Mouse (Mus musculus): ENCODE measurements around the gene Gnpat.

The Gnpat gene

DNA sequence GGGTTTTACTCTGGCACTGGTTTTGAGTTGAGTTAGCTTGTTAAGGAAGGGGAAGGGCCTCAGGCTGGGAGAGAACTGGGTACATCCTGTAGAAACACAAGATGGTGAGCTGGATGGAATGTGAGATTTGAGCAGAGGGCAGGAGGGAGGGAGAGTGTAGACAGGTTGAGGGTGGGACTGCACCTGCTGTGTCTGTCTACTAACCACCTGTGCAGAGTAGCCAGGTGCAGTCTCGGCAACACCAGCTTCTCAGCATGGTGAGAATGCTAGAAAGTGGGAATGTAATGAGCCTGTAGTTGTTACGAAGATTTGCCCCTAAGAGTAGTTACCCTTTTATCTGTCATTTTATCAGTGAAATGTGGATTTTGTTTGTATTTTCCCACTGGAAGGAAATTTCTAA lies 42.6 kb downstream of the Gnpat start:
- DNase-seq (ENCODE audit: low spot score): no peak

DNA sequence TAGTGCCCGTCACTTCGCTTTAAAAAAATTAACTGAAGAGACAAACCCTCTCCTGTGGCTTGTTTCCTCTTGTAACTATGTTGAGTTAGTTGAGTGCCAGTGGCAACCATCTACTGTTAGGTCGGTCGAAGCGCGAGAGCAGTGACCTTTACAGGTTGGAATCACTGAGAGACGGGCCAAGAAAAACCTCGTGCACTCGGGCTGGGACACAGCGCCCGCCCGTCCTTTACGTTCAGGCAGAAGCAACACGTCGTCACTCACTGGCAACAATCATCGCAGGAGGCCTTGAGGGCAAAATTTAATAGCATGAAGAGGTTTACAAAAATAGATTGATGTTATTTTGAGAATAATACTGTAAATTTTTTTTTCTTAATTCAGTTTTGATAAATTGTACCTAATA lies 47.1 kb downstream of the Gnpat start:
- no peak for DNase-seq (ENCODE audit: low spot score)

DNA sequence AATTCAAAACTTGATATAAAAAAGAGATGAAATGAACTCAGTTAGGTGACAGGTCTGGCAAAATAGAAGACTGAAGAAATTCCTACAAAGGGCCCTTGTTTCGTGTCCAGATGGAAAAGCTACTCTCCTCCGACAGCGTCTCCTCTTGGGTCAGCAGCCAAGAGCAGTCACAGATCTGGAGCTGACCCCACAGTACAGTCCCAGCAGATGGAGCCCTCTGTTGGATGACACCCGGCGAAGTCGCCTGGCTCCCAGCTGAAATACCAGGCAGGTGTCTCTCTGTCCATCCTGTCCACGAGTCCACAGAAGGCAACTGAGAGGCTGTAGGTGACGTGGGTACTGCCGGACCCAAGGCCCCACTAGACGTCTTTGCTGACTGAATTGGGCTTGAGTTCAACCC lies 47.5 kb downstream of the Gnpat start:
- no peak for DNase-seq (ENCODE audit: low spot score)

DNA sequence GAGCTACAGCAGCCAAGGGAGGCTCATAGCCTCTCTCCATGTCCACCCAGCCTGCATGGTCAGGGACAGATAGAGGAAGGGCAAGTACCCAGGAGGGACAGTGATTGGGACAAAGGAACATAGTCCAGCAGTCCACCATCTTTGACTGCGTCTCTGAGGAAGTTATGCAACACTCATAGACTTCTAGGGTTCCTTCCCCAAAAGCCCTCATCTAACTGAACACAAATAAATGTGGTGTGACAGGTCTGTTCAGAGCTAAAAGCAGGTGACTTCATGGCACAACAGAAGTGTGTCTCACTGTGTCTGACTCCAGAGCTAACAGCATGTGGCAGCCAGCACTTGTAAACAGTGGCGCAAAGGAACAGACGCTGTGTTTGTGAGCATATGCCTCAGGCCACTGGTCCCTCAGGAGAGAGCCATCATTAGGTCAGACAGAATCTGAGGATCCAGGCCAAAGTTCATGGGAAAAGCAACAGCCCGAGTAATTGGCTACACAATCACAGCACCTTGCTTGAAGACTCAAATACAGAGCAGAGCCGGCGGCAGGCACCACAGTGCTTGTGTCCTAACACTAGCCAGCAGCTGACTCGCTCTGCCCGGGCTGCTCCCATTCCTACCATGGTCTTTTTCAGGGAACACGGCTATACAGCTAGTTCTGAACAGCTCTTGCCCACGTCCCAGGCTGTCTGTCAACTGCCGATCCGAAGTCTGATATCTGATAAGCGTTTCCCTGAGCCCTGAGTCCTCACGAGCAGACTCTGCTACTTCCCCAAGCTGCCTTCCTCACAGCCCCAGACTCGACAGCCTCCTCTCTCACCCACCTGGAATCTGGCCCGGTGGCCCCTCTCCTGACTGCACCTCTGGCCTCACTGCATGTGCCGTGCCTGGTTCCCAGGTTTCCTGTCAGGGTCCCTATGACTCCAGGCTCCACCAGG lies 49.4 kb downstream of the Gnpat start:
- DNase-seq (ENCODE audit: low spot score): no peak

DNA sequence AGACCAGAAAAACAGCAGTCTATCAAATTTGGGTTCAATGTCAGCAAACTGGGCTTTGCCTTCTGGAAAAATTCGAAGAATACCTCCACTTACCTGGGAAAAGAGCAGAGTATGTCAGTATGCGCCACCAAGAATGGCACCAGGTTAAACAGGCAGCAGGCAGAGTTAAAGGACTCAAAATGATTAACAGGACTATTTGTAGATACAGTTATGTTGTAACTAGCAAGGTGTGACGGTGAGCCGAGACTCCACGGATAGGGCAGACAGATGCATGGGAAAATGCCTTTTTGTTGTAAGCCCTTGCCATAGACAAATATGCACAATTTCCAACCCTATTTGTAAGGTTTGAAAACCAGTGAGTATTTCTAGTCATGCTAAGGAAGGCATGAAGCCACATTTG lies 51.2 kb downstream of the Gnpat start:
- no peak for DNase-seq (ENCODE audit: low spot score)

DNA sequence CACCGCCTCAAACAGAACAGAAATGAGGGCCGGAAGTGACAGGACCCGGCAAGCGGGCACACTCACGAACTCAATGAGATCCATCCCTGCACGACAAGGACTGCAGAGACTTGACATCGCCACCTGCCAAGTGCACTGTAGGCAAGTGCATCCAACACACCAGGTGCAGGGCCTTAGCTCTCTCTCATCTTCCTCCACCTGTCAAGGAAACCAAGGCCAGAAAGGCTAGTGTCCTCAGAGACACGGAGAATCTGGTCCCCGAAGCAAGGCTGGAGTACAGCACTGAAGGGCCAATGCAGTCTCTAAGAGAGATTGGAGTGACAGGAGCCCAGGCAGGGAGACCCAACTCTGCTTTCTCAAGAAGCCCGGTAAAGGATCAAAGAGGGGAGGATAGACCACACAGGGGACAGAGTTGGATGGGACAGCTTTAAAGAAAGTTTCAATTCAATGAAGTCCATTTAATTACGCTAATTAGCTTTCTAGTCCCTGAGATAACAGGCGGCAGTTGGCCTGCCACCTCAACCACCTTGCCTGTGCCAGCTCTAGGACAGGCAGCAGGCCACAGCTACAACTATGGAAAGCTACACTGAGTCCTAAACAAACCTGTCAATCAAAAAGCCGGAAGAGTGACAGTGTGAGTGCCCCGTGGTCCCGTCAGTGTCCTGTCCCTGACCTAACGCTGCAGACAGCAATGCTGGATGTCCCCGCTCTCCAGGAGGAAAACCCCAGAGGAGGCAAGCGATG lies 55.1 kb downstream of the Gnpat start:
- DNase-seq (ENCODE audit: low spot score): no peak

DNA sequence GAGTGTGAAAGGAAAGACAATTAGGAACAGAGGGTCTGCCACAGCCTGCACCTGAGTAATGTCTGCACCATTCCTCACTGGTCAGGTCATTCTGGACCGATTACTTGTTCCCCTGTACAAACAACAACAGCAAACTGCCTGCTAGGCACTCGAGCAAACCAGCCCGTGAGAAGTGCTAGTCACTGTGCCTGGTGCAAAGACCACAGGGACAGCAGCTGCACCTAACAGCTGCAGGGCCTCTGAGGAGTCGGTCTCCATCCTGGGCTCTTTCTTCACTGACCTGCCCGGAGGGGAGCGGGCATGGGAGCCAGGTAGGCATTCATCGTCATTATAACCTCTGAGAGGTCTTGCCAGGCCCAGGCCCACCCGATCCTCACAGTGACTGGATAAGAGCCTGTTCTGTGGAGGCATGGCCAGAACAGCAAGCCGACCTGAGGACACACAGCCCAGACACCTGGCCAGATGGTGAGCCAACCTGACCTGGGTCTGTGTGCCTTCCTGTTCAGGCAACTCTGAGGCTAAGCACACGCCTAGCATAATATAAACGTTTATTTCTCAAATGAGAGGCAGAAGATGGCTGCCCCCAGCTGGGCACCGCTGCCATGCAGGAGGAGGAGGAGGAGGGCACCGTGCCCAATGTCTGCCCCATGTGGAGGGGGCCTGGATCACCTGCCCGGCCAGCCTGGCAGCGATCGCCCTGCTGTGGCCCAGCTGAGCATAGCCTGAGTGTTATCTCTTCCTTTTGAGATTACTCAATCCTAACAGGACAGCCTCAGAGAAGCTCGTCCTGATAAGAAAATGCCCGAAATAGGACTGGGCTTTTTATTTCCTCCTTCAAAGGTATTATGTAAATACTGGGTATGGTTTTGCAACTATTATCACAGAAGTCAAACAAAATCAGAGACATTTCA lies 58.8 kb downstream of the Gnpat start:
- DNase-seq (ENCODE audit: low spot score): no peak

DNA sequence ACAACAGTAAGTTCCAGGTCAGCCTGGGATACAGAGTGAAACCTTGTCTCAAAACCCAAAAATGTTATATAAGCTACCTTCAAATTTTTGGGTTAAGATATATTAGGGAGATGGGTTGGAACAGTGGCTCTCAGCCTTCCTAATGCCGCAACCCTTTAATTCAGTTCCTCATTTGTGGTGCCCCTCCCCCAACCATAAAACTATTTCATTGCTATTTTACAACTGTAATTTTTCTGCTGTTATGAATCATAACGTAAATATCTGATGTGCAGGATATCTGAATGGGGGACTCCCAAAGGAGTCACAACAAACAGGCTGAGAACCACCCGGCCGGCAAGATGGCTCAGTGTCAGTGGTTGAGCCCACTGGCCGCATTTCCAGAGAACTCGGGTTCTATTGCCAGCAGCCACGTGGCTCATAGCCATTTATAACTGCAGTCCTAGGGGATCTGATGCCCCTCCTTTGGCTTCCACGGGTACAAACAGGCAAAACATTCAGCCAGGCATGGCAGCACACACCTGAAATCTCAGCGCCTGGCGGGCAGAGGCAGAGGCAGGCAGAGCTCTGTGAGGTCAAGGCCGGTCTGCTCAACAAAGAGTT lies 59.8 kb downstream of the Gnpat start:
- no peak for DNase-seq (ENCODE audit: low spot score)

DNA sequence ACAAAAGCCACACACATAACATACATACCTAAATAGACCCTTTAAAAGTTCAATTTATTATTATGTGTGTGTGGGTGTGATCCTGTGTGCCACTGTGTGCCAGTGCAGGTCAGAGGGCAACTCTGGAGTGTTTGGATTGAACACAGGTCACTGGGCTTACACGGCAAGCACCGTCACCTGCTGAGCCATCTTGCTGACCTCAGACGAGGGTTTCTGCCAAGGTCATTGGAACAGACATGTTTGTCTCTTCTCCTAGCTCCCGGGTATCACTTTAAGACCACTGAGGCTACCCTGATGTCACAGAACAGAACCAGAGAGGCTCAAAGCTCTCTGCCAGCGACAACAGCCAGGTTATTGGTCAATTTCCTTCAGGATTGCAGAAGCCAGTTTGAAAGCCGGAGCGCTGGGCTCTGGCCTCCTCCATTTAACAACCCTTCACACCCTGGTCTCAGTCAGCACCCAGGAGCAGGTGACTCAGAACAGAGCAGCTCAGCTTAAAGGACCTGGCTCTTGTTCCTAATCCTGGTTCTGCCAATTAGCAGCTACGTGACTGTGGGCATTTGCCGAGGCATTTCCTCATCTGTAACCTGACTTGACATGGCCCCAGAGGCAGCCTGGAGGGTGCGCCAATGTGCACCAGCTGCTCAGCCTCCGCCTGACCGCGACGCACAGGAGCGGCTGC lies 61.3 kb downstream of the Gnpat start:
- DNase-seq (ENCODE audit: low spot score): no peak

DNA sequence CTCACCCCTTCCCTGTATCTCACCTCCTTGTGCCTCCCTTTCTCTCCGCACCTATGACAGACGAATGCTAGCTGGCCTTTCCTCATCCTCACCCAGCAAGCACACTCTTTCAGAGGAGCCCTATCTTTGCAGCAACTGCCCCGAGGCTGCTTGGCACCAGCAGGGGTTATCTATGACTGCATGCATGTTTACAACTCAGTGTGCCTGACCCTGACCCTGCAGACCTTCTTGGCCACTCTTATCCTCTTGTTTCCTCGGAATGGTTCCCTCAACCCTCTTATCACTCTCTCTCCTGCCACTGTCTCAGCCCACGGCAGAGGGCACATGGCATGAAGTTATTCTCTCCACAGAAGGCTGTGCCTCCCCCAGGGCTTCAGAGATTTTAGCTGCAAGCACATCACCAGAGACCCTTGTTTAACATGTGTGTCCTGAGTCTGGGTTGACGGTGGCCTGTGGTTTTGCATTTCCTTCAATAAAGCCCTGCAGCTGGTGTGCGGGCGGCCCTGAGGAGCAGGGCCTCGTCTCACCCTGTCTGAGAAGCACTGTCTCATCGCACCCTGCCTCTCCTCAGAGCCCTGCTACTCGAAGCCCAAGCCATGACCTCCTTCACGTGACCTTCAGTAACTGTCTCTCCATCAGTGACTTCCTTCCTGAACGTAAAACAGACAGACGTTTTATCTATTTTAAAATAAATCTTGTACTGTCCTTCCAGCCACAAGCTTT lies 62.9 kb downstream of the Gnpat start:
- no peak for DNase-seq (ENCODE audit: low spot score)

DNA sequence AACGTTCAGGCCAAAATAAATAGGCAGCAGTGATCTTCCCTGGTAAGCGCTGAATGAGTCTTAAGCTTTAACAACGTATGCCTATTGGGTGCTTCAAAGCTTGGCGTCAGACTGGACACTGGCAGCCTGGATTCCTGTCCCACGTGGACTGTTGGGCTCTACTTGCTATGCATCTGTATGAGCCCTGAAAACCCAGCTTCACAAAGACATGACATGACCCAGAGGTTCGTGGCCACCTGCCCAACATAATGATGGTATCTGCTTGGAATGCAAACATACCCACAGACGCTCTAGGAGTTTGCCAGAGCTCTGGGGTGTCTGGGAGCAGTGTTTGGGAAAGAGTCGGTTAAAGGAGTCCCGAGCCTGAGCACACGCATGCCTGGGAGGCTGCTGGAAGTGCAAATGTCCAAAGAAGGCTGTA lies 63.5 kb downstream of the Gnpat start:
- peak; percentile 52 for DNase-seq (ENCODE audit: low spot score)

DNA sequence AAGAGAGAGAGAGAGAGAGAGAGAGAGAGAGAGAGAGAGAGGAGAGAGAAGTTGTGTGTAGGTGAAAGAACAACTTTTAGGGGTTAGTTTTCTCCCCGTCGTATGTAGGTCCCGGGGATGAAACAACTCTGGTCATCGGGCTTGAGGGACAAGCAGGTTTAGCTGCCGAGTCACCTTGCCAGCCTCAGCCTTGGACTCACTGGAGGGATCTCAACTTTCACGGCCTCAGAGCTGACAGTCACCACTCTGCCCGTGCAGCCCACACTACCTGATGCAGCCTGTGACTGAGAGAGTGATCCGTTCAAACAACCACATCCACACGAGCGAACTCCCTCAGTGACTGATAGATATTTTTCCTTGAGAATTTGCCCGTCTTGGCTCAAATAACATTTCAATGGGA lies 66.2 kb downstream of the Gnpat start:
- no peak for DNase-seq (ENCODE audit: low spot score)

DNA sequence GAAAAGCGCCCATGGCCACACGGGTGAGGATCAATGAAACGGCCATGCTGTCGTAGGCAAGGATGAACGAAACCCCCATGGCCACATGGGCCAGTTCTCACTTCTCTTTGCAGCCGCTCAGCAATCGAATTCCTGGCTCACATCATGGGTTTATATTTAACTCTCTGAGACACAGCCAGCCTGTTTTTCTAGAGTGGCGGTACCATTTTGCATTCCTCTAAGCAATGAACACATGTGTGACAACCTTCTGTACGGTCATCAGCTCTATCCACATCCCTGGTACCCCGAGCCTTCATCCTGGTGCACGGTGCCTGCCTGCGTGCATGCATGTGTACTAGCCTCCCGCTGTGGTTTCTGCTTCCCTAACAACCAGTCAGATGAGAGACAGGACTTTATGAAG lies 67.3 kb downstream of the Gnpat start:
- DNase-seq (ENCODE audit: low spot score): no peak

DNA sequence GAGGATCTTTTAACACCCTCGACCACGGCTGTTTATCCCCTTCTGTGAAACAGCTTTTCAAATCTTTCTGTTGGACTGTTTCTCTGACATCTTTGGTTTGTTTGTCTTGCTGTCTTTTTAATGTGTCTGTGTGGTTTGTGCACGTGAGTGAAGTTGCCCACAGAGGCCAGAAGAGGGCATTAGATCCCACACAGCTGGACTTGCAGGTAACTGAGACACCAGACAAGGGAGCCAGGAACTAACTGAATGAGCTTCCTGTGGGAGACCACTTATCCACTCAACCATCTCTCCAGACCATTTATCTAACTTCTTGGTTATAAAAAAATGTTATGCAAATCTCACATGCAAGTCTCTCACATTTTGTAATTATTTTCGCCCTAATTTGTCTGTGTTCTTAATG lies 67.8 kb downstream of the Gnpat start:
- DNase-seq (ENCODE audit: low spot score): no peak

DNA sequence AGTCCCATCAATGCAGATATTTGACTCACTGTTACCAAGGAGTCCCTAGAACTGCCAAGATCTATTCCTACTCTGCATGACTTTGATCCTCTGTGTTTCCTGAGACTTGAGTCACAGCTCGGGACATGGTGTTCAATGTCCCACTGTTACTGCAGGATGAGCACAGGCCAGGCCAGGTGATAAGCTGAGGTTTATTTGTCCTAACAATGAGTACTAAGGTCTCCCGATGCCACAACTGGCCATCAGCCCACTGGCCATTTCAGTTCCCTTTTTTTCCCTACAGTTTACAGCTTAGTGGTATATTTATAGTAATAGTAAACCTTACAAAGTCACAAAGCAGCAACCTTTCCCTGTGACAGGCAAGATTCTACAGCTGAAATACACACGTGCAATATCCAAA lies 69.6 kb downstream of the Gnpat start:
- no peak for DNase-seq (ENCODE audit: low spot score)

DNA sequence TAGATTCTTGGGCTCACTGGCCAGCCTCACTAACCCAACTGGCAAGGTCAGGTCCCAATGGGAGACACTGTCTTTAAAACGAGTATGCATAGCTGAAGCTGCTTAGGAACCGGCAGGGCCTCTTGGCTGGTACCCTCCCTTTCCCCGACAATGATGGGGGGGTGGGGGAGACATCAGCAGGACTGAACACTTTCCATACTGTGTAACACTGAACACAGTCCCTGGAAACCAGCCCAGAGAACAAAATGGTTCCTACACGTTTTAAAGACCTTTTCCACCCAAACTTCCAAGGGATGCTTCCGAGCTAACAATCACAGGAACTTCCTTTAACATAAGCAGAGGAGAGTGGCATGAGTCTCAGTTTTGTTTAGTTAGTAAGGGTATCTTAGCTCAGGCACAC lies 72.3 kb downstream of the Gnpat start:
- DNase-seq (ENCODE audit: low spot score): no peak

DNA sequence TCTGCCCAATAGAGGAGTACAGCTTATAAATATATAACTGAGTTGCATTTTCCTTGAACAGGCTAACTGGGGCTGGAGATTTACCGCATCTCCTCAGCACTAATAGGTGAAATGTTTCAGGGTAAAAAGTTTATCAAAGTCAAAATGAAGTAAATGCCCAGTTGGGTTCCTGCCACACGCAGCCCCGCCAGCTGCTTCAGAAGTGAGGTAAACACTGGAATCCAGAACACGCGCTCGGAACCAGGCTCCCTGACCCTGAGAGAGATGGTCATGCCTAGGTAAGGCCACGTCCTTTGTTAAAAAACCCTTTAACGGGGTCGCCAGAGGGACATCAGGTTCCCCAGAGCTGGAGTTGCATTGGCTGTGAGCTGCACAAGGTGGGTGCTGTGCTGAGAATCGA lies 73.9 kb downstream of the Gnpat start:
- no peak for DNase-seq (ENCODE audit: low spot score)

DNA sequence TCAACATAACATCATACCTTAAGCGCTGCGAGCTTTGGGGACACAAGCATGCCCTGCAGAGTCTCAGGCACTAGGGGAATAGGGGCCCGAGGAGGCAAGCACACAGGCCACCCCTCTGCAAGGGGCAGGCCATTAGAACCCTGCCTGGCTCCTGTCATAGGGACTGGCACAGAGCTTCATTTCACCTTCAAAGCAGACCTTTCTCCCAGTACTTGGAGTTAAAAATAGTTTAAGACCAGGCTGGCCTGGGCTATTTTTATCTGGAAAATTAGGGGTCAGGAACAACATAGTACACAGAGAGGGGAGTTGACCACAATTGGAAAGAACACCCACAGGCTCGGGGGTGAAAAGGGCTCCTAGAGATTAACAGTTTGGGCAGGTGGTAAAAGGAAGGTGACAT lies 74.5 kb downstream of the Gnpat start:
- DNase-seq (ENCODE audit: low spot score): no peak

Measured in urinary bladder, postnatal 25 days (tissue).